ENCODE assay signal across 8 mouse cellular contexts in genomic region chr5:129787818-129788593, GRCm38 (mm10). TPM values are rescaled to one million over a fixed set of nuclear protein-coding genes. Genes with fewer than 3 reads are reported as not detected.
A peak's percentile ranks its signal among the peaks of the same experiment; 100 is the strongest.
DNase-seq lines count a peak whose midpoint lies in the region; ATAC-seq and TF ChIP-seq lines count a peak whose summit lies in the region.

No protein-coding gene starts in this region.

- H3K9me3 ChIP-seq in heart, embryonic 15.5 days (replicated peaks): no peaks in the 10 kb centered on the region
- H3K9me3 ChIP-seq in G1E (replicated peaks): no peaks in the 10 kb centered on the region
- no peaks in the 10 kb centered on the region for H3K9me3 ChIP-seq in hindbrain, embryonic 11.5 days (ENCODE audit: control insufficient read depth, low read length)
- H3K9me3 ChIP-seq in midbrain, embryonic 10.5 days (replicated peaks): no peaks in the 10 kb centered on the region

- DNase-seq in heart, adult 11 months: no peak
- DNase-seq in G1E (ENCODE audit: low spot score): no peak
- no peak for DNase-seq in hindbrain, embryonic 11.5 days (ENCODE audit: low spot score)
- no peak for DNase-seq in midbrain, embryonic 10.5 days (ENCODE audit: low spot score)
- no peak for DNase-seq in B cell, adult 2 months
- DNase-seq in ovary, postnatal 10 days (ENCODE audit: low spot score): no peak

- peaks cover 40% of the 10 kb centered on the region for H3K36me3 ChIP-seq in heart, embryonic 15.5 days
- peaks cover 44% of the 10 kb centered on the region for H3K36me3 ChIP-seq in G1E (replicated peaks)
- H3K36me3 ChIP-seq in hindbrain, embryonic 11.5 days (ENCODE audit: control insufficient read depth, insufficient read depth, low read length): peaks cover 14% of the 10 kb centered on the region
- H3K36me3 ChIP-seq in midbrain, embryonic 10.5 days: peaks cover 46% of the 10 kb centered on the region

- H3K27me3 ChIP-seq in heart, embryonic 15.5 days: no peaks in the 10 kb centered on the region
- no peaks in the 10 kb centered on the region for H3K27me3 ChIP-seq in G1E (ENCODE audit: insufficient read depth, low read length)
- no peaks in the 10 kb centered on the region for H3K27me3 ChIP-seq in hindbrain, embryonic 11.5 days (ENCODE audit: control insufficient read depth, insufficient read depth, low read length)
- no peaks in the 10 kb centered on the region for H3K27me3 ChIP-seq in midbrain, embryonic 10.5 days (ENCODE audit: low read depth, poor library complexity, severe bottlenecking)

- H3K4me1 ChIP-seq in heart, embryonic 15.5 days (replicated peaks): peaks cover 12% of the 10 kb centered on the region
- peaks cover 40% of the 10 kb centered on the region for H3K4me1 ChIP-seq in G1E (ENCODE audit: insufficient read depth, low read depth, low read length)
- H3K4me1 ChIP-seq in hindbrain, embryonic 11.5 days (replicated peaks; ENCODE audit: control insufficient read depth, insufficient read depth, low read length): 0 out of 2 replicates have a peak, but pooled peaks cover 2% of the 10 kb centered on the region
- peaks cover 23% of the 10 kb centered on the region for H3K4me1 ChIP-seq in midbrain, embryonic 10.5 days

- peak overlapping the region; percentile 76 for H3K4me2 ChIP-seq in heart, embryonic 15.5 days
- H3K4me2 ChIP-seq in hindbrain, embryonic 11.5 days (replicated peaks; ENCODE audit: low read depth, low read length): peak overlapping the region; percentile 62

- peak overlapping the region; percentile 85 for H3K9ac ChIP-seq in heart, embryonic 15.5 days
- H3K9ac ChIP-seq in hindbrain, embryonic 11.5 days (ENCODE audit: low read depth, low read length): peak overlapping the region; percentile 76

- peak overlapping the region; percentile 99; the same call in 1 of the 2 replicates for H3K27ac ChIP-seq in heart, embryonic 15.5 days
- peak overlapping the region; percentile 53; the same call in 1 of the 2 replicates for H3K27ac ChIP-seq in hindbrain, embryonic 11.5 days (ENCODE audit: low read depth, low read length)
- peak overlapping the region; percentile 97 for H3K27ac ChIP-seq in midbrain, embryonic 10.5 days (replicated peaks)

- ATAC-seq in heart, embryonic 15.5 days (replicated peaks; ENCODE audit: insufficient number of reproducible peaks, insufficient read depth, low FRiP score, low read depth): no peak
- no peak for ATAC-seq in G1E (ENCODE audit: extremely low read depth, insufficient number of reproducible peaks, low FRiP score, poor library complexity, severe bottlenecking)
- no peak for ATAC-seq in hindbrain, embryonic 11.5 days (ENCODE audit: low FRiP score)
- ATAC-seq in megakaryocyte progenitor cell, adult 5-6 weeks (replicated peaks; ENCODE audit: poor library complexity): no peak

- H3K4me3 ChIP-seq in heart, embryonic 15.5 days: peak overlapping the region; percentile 72
- H3K4me3 ChIP-seq in G1E (ENCODE audit: low read depth, low read length): peak overlapping the region; percentile 89
- peak overlapping the region; percentile 66 for H3K4me3 ChIP-seq in hindbrain, embryonic 11.5 days (ENCODE audit: low read depth, low read length)
- H3K4me3 ChIP-seq in midbrain, embryonic 10.5 days: peak overlapping the region; percentile 92

- WGBS in heart, embryonic 15.5 days: 9% methylated on average over 11 of the region's 11 CpGs
- 15% methylated on average over 11 of the region's 11 CpGs for WGBS in hindbrain, embryonic 11.5 days
- WGBS in midbrain, embryonic 10.5 days: 16% methylated on average over 11 of the region's 11 CpGs

- no peak for TF ChIP-seq CTCF in G1E (IDR thresholded peaks at IDR 0.05; ENCODE audit: low read depth, low read length)

RNA-seq across cellular contexts. Expression of gene Psph, which starts 0.8 kb away (rescaled TPM):
- 26.3 and 29.3 TPM in 2 replicates for polyA plus RNA-seq in heart, embryonic 15.5 days (2015; fragmentation: Nextera tagmentation; extraction: Ambion mirVana)
- total RNA-seq in G1E (2014; fragmentation: Nextera tagmentation) (21.0 and 25.1 TPM in 2 replicates), G1E (2017) (17.9 and 22.2 TPM in 2 replicates)
- polyA plus RNA-seq in G1E (2012): 14.5 and 47.5 TPM in 2 replicates
- polyA plus RNA-seq in hindbrain, embryonic 11.5 days (2014; fragmentation: Nextera tagmentation; extraction: Ambion mirVana): 39.8 and 40.0 TPM in 2 replicates
- 39.7 and 45.4 TPM in 2 replicates for polyA plus RNA-seq in midbrain, embryonic 10.5 days (2016; fragmentation: Nextera tagmentation; extraction: Ambion mirVana)
- 30.4 and 30.5 TPM in 2 replicates for total RNA-seq in megakaryocyte progenitor cell, adult 5-6 weeks (2015)
- 22.8 and 24.3 TPM in 2 replicates for total RNA-seq in megakaryocyte progenitor cell, adult 5-6 weeks (2017)

RNA-seq across cellular contexts. Expression of gene Sumf2, which starts 58.8 kb away (rescaled TPM):
- 20.8 and 26.2 TPM in 2 replicates for polyA plus RNA-seq in heart, embryonic 15.5 days (2015; fragmentation: Nextera tagmentation; extraction: Ambion mirVana)
- total RNA-seq in G1E (2014; fragmentation: Nextera tagmentation): 9.6 and 12.7 TPM in 2 replicates
- total RNA-seq in G1E (2017): 15.7 and 20.9 TPM in 2 replicates
- polyA plus RNA-seq in G1E (2012): 23.5 and 25.0 TPM in 2 replicates
- 45.4 and 48.7 TPM in 2 replicates for polyA plus RNA-seq in hindbrain, embryonic 11.5 days (2014; fragmentation: Nextera tagmentation; extraction: Ambion mirVana)
- polyA plus RNA-seq in midbrain, embryonic 10.5 days (2016; fragmentation: Nextera tagmentation; extraction: Ambion mirVana): 48.8 and 50.5 TPM in 2 replicates
- total RNA-seq in megakaryocyte progenitor cell, adult 5-6 weeks (2015): 6.2 and 7.6 TPM in 2 replicates
- total RNA-seq in megakaryocyte progenitor cell, adult 5-6 weeks (2017): 18.5 and 25.8 TPM in 2 replicates
